Mouse (Mus musculus) limb, embryonic 11.5 days (tissue): ENCODE data around the gene Fgfr2. TPM values are rescaled to one million over a fixed set of nuclear protein-coding genes. Genes with fewer than 3 reads are reported as not detected.

ENCODE experiments used
- ATAC-seq: fragments of 200-750 bp; cut with Nextera tagmentation; 2 replicates; pipeline ENCODE4 v1.8.0; 2017; ENCODE audit warnings: low read depth; ENCODE audit not compliant: insufficient number of reproducible peaks, low FRiP score, low TSS enrichment
- DNase-seq: peaks from one replicate; pipeline ENCODE4 v3.0.0-alpha.2; 2015; ENCODE audit warnings: low spot score
- H3K27ac ChIP-seq: fragments of 300-500 bp; sonication (generic); replicated peaks from 2 replicates; pipeline ENCODE4 v1.5.1; 2014; ENCODE audit warnings: low read depth, mild to moderate bottlenecking, low read length
- H3K27me3 ChIP-seq: fragments of 300-500 bp; sonication (generic); 2 replicates; pipeline ENCODE4 v1.6.1; 2014; ENCODE audit warnings: mild to moderate bottlenecking, low read length, mixed read lengths; ENCODE audit not compliant: control insufficient read depth, insufficient read depth
- H3K36me3 ChIP-seq: fragments of 300-500 bp; sonication (generic); 2 replicates; pipeline ENCODE4 v1.6.1; 2014; ENCODE audit warnings: mild to moderate bottlenecking, low read length, moderate library complexity, mixed read lengths; ENCODE audit not compliant: control insufficient read depth, insufficient read depth
- H3K4me1 ChIP-seq: fragments of 300-500 bp; sonication (generic); 2 replicates; pipeline ENCODE4 v1.6.1; 2014; ENCODE audit warnings: low read length, mixed read lengths; ENCODE audit not compliant: control insufficient read depth, insufficient read depth
- H3K4me2 ChIP-seq: fragments of 300-500 bp; sonication (generic); 2 replicates; pipeline ENCODE4 v1.6.1; 2014; ENCODE audit warnings: low read depth, mild to moderate bottlenecking, moderate library complexity; ENCODE audit not compliant: severe bottlenecking
- H3K4me3 ChIP-seq: fragments of 300-500 bp; sonication (generic); 2 replicates; pipeline ENCODE4 v1.5.1; 2014; ENCODE audit warnings: low read depth, low read length
- H3K9ac ChIP-seq: fragments of 300-500 bp; sonication (generic); 2 replicates; pipeline ENCODE4 v1.6.1; 2014; ENCODE audit warnings: mild to moderate bottlenecking, low read length
- H3K9me3 ChIP-seq: fragments of 300-500 bp; sonication (generic); 2 replicates; pipeline ENCODE4 v1.6.1; 2016; ENCODE audit warnings: low read length; ENCODE audit not compliant: control insufficient read depth
- WGBS: fragments of 180-500 bp; shearing (Covaris S2); extraction: QIAGEN DNeasy Blood & Tissue Kit; methylation state at CpG from one replicate; pipeline ENCODE4 v1.1.7; 2014; 5-methylcytosine and 5-hydroxymethylcytosine counted together
- polyA plus RNA-seq: library from polyadenylated mRNA; unstranded; fragments of >200 nt; fragmentation: Nextera tagmentation; extraction: Ambion mirVana; gene quantifications from 2 replicates; pipeline ENCODE4 v1.2.1, GENCODE M21; 2014

Gene Fgfr2
- polyA plus RNA-seq, 1 experiment from 2014 or later, result 60.1 TPM

GRCm38 (mm10) chr7:133054486-133054885, 68.7 kb downstream of the Fgfr2 start:
- Histone ChIP-seq H3K4me1 (0 out of 2 replicates have a peak, but pooled peaks cover 4% of the 10 kb centered on the region), H3K36me3 (no peaks in the 10 kb centered on the region), H3K9ac (no peak overlapping the region), H3K27ac (no peak overlapping the region), H3K27me3 (no peaks in the 10 kb centered on the region), H3K4me2 (no peak overlapping the region), H3K9me3 (no peaks in the 10 kb centered on the region), H3K4me3 (no peak overlapping the region)
- DNase-seq (no peak), ATAC-seq (no peak)
- WGBS, result 90% methylated on average over 5 of the region's 5 CpGs

GRCm38 (mm10) chr7:133053757-133054156, 69.4 kb downstream of the Fgfr2 start:
- Histone ChIP-seq H3K27me3 (no peaks in the 10 kb centered on the region), H3K36me3 (no peaks in the 10 kb centered on the region)
- WGBS, result 91% methylated on average over 9 of the region's 9 CpGs

GRCm38 (mm10) chr7:133052819-133053218, 70.3 kb downstream of the Fgfr2 start:
- 89% methylated on average over 8 of the region's 8 CpGs for WGBS
- Histone ChIP-seq H3K9me3 (no peaks in the 10 kb centered on the region), H3K4me3 (no peak overlapping the region), H3K4me2 (no peak overlapping the region), H3K36me3 (no peaks in the 10 kb centered on the region), H3K4me1 (no peaks in the 10 kb centered on the region), H3K27ac (no peak overlapping the region), H3K27me3 (no peaks in the 10 kb centered on the region), H3K9ac (no peak overlapping the region)
- DNase-seq (no peak), ATAC-seq (no peak)

More at GRCm38 (mm10) chr7:133053757-133054156, 69.4 kb downstream of the Fgfr2 start:
- no peak overlapping the region for H3K4me2 ChIP-seq
- no peak overlapping the region for H3K27ac ChIP-seq
- DNase-seq (no peak), ATAC-seq (no peak)
- 0 out of 2 replicates have a peak, but pooled peaks cover 1% of the 10 kb centered on the region for H3K4me1 ChIP-seq
- no peak overlapping the region for H3K4me3 ChIP-seq
- no peak overlapping the region for H3K9ac ChIP-seq
- H3K9me3 ChIP-seq, result no peaks in the 10 kb centered on the region

- Histone ChIP-seq H3K27me3 (no peaks in the 10 kb centered on the region), H3K4me3 (no peak overlapping the region), H3K27ac (no peak overlapping the region), H3K4me1 (peaks cover under 1% of the 10 kb centered on the region; the same call in 1 of the 2 replicates), H3K9ac (no peak overlapping the region), H3K36me3 (no peaks in the 10 kb centered on the region; the same call in 1 of the 2 replicates), H3K4me2 (no peak overlapping the region), H3K9me3 (no peaks in the 10 kb centered on the region)
- DNase-seq (no peak), ATAC-seq (no peak)
- 72% methylated on average over 6 of the region's 6 CpGs for WGBS
Observed at GRCm38 (mm10) chr7:133050681-133051080, 72.5 kb downstream of the Fgfr2 start.

DNA sequence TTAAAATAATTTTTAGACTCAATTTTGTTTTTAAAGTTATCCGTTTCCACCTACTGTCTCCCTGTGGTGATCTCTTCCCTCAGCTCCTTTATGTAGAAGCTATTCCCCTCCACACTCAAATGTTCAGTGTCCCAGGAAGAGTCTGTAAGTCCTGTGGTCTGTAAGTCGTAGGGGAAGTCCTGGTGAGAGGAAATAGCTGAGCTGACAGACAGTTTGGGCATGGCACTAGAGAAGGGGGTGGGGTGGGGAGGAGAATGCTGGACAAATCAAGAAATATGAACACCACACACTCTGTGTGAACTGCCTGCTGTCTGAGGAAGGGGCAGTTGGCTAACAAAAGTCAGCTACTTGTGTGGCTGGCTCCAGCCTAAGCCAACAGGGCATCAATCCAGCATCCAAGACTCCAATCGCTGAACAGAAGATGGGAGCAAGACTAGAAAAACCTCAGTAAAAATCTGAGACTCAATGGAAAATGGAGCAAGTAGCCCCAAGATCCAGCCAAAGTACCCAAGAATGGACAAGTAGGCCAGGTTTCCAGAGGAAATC, 75.0 kb downstream of the Fgfr2 start:
- no peak for DNase-seq
- H3K36me3 ChIP-seq, result no peaks in the 10 kb centered on the region; the same call in 1 of the 2 replicates
- H3K27me3 ChIP-seq, result no peaks in the 10 kb centered on the region

GRCm38 (mm10) chr7:133047287-133047686, 75.9 kb downstream of the Fgfr2 start:
- Histone ChIP-seq H3K27me3 (no peaks in the 10 kb centered on the region), H3K4me1 (peaks cover 4% of the 10 kb centered on the region; the same call in 1 of the 2 replicates), H3K9me3 (no peaks in the 10 kb centered on the region), H3K9ac (no peak overlapping the region), H3K36me3 (no peaks in the 10 kb centered on the region; the same call in 1 of the 2 replicates), H3K27ac (no peak overlapping the region), H3K4me2 (no peak overlapping the region), H3K4me3 (no peak overlapping the region)
- ATAC-seq, result no peak
- DNase-seq, result no peak
- WGBS, result 76% methylated on average over 4 of the region's 4 CpGs

More for the DNA sequence above, 75.0 kb downstream of the Fgfr2 start:
- no peak for ATAC-seq
- no peak overlapping the region for H3K9ac ChIP-seq
- H3K27ac ChIP-seq, result no peak overlapping the region
- peaks cover 4% of the 10 kb centered on the region; the same call in 1 of the 2 replicates for H3K4me1 ChIP-seq
- 66% methylated on average over 3 of the region's 3 CpGs for WGBS
- H3K9me3 ChIP-seq, result no peaks in the 10 kb centered on the region
- H3K4me2 ChIP-seq, result no peak overlapping the region
- H3K4me3 ChIP-seq, result no peak overlapping the region

DNA sequence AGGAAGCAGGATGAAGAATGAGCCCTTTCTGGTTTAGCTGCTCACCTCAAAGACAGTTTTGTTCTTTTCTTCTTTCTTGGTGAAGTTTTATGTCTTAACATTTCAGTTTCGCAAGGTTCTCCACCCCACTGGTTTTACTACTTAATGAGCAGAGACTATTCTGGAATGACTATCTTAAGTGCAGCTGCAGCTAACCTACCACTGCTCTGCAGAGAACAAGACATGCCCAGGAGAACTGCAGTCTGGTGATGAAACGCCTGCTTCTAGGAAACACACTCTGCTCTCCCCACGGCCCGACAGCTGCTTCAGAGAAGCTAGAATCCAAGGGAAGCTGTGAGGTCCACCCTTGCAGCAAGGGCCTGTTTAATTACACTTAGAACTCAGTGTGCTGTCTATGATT, 78.4 kb downstream of the Fgfr2 start:
- 38% methylated on average over 4 of the region's 4 CpGs for WGBS
- H3K36me3 ChIP-seq, result no peaks in the 10 kb centered on the region; the same call in 1 of the 2 replicates

GRCm38 (mm10) chr7:133041784-133042183, 81.4 kb downstream of the Fgfr2 start:
- H3K4me2 ChIP-seq, result no peak overlapping the region
- H3K36me3 ChIP-seq, result no peaks in the 10 kb centered on the region; the same call in 1 of the 2 replicates
- no peaks in the 10 kb centered on the region for H3K9me3 ChIP-seq
- H3K27ac ChIP-seq, result no peak overlapping the region
- H3K4me3 ChIP-seq, result no peak overlapping the region
- 75% methylated on average over 3 of the region's 3 CpGs for WGBS
- DNase-seq (no peak), ATAC-seq (no peak)
- no peak overlapping the region for H3K9ac ChIP-seq
- no peaks in the 10 kb centered on the region for H3K27me3 ChIP-seq
- H3K4me1 ChIP-seq, result peaks cover 42% of the 10 kb centered on the region

More for the DNA sequence above, 78.4 kb downstream of the Fgfr2 start:
- Histone ChIP-seq H3K27ac (no peak overlapping the region), H3K27me3 (no peaks in the 10 kb centered on the region), H3K9me3 (no peaks in the 10 kb centered on the region), H3K4me1 (peaks cover 25% of the 10 kb centered on the region), H3K4me2 (no peak overlapping the region), H3K4me3 (no peak overlapping the region), H3K9ac (no peak overlapping the region)
- DNase-seq (no peak), ATAC-seq (no peak)
